ENCODE assay signal across 8 mouse cellular contexts in genomic region chr4:83417820-83418186, GRCm38 (mm10). TPM values are rescaled to one million over a fixed set of nuclear protein-coding genes. Genes with fewer than 3 reads are reported as not detected.
DNase-seq lines count a peak whose midpoint lies in the region; ATAC-seq and TF ChIP-seq lines count a peak whose summit lies in the region.

No protein-coding gene starts in this region.

- H3K27ac ChIP-seq in cerebellum, adult 2 months (ENCODE audit: insufficient read depth, low read length), result peak overlapping the region; percentile 6
- H3K27ac ChIP-seq in spleen, adult 2 months (ENCODE audit: insufficient read depth, low read length), result peak overlapping the region; percentile 49
- peak overlapping the region; percentile 46; the same call in 1 of the 2 replicates for H3K27ac ChIP-seq in liver, embryonic 12.5 days
- H3K27ac ChIP-seq in stomach, embryonic 16.5 days (ENCODE audit: low read length), result peak overlapping the region; percentile 76

- TF ChIP-seq POLR2A in cerebellum, adult 2 months (IDR thresholded peaks at IDR 0.05; ENCODE audit: borderline replicate concordance, insufficient read depth, low read length), result no peak
- no peak for TF ChIP-seq POLR2A in spleen, adult 2 months (IDR thresholded peaks at IDR 0.05; ENCODE audit: low read depth, low read length)

- H3K27me3 ChIP-seq in cerebellum, adult 2 months (ENCODE audit: control insufficient read depth, insufficient read depth, low read length), result no peaks in the 10 kb centered on the region
- no peaks in the 10 kb centered on the region for H3K27me3 ChIP-seq in spleen, adult 2 months (ENCODE audit: control insufficient read depth, insufficient read depth, low read length)
- no peaks in the 10 kb centered on the region for H3K27me3 ChIP-seq in liver, embryonic 12.5 days (replicated peaks)
- H3K27me3 ChIP-seq in stomach, embryonic 16.5 days (ENCODE audit: control insufficient read depth, insufficient read depth, low read length), result no peaks in the 10 kb centered on the region

- peak overlapping the region; percentile 69 for H3K4me3 ChIP-seq in cerebellum, adult 2 months (replicated peaks; ENCODE audit: insufficient read depth, low read depth, low read length)
- peak overlapping the region; percentile 93 for H3K4me3 ChIP-seq in spleen, adult 2 months (ENCODE audit: extremely low read depth, insufficient read depth, insufficient read length)
- H3K4me3 ChIP-seq in liver, embryonic 12.5 days, result peak overlapping the region; percentile 92
- peak overlapping the region; percentile 94 for H3K4me3 ChIP-seq in stomach, embryonic 16.5 days (replicated peaks; ENCODE audit: low read length)

- H3K36me3 ChIP-seq in spleen, adult 2 months (ENCODE audit: control insufficient read depth, insufficient read depth, low read length), result no peaks in the 10 kb centered on the region
- H3K36me3 ChIP-seq in liver, embryonic 12.5 days, result peaks cover 16% of the 10 kb centered on the region
- H3K36me3 ChIP-seq in stomach, embryonic 16.5 days (ENCODE audit: control insufficient read depth, insufficient read depth, low read length), result no peaks in the 10 kb centered on the region

- peak overlapping the region; percentile 90 for H3K9ac ChIP-seq in liver, embryonic 12.5 days
- H3K9ac ChIP-seq in stomach, embryonic 16.5 days (ENCODE audit: low read length), result peak overlapping the region; percentile 93

- no peak for TF ChIP-seq CTCF in cerebellum, adult 2 months (IDR thresholded peaks at IDR 0.05; ENCODE audit: borderline replicate concordance, insufficient read depth, low read depth, low read length)
- TF ChIP-seq CTCF in spleen, adult 2 months (IDR thresholded peaks at IDR 0.05; ENCODE audit: extremely low read depth, insufficient read depth, insufficient read length, insufficient replicate concordance), result no peak

- ATAC-seq in liver, embryonic 12.5 days, result peak; percentile 65
- peak; percentile 48 for ATAC-seq in stomach, embryonic 16.5 days (ENCODE audit: insufficient read depth, low FRiP score)

- WGBS in cerebellum, adult 2 months, result 0% methylated on average over 30 of the region's 30 CpGs
- WGBS in spleen, adult 2 months, result under 1% methylated on average over 30 of the region's 30 CpGs
- under 1% methylated on average over 30 of the region's 30 CpGs for WGBS in liver, embryonic 12.5 days (ENCODE audit: insufficient replicate concordance)
- WGBS in stomach, embryonic 16.5 days, result under 1% methylated on average over 30 of the region's 30 CpGs

- peaks cover under 1% of the 10 kb centered on the region; the same call in 1 of the 2 replicates for H3K4me1 ChIP-seq in cerebellum, adult 2 months (ENCODE audit: control insufficient read depth, insufficient read depth, low read length)
- H3K4me1 ChIP-seq in spleen, adult 2 months (ENCODE audit: control insufficient read depth, insufficient read depth, insufficient read length), result no peaks in the 10 kb centered on the region; the same call in 1 of the 2 replicates
- peaks cover 23% of the 10 kb centered on the region for H3K4me1 ChIP-seq in liver, embryonic 12.5 days
- H3K4me1 ChIP-seq in stomach, embryonic 16.5 days (ENCODE audit: control insufficient read depth, insufficient read depth, low read length), result peaks cover 13% of the 10 kb centered on the region

- peak overlapping the region; percentile 72 for H3K4me2 ChIP-seq in liver, embryonic 12.5 days
- peak overlapping the region; percentile 84 for H3K4me2 ChIP-seq in stomach, embryonic 16.5 days (ENCODE audit: low read depth, low read length)

- DNase-seq in cerebellum, adult 2 months, result no peak
- DNase-seq in cerebellum, adult 9-11 months, result no peak
- no peak for DNase-seq in spleen, adult 2 months (ENCODE audit: low read depth in 1 of 2, low spot score in 2 of 2)
- DNase-seq in spleen, adult 12 weeks (ENCODE audit: low spot score), result no peak
- DNase-seq in frontal cortex, postnatal 25 days (ENCODE audit: low spot score in 2 of 2), result no peak
- no peak for DNase-seq in gastrocnemius, postnatal 25 days

- H3K9me3 ChIP-seq in liver, embryonic 12.5 days (replicated peaks), result no peaks in the 10 kb centered on the region
- H3K9me3 ChIP-seq in stomach, embryonic 16.5 days (replicated peaks; ENCODE audit: control insufficient read depth, low read length), result no peaks in the 10 kb centered on the region

RNA-seq across cellular contexts. Expression of gene Snapc3, which starts 0.3 kb away (rescaled TPM):
- polyA plus RNA-seq in cerebellum, adult 2 months (2012; rRNA removed), result 36.6 and 38.0 TPM in 2 replicates
- 11.8 and 12.7 TPM in 2 replicates for polyA plus RNA-seq in spleen, adult 2 months (2012; rRNA removed)
- polyA plus RNA-seq in liver, embryonic 12.5 days (2016; fragmentation: Nextera tagmentation; extraction: Ambion mirVana), result 15.4 and 17.7 TPM in 2 replicates
- polyA plus RNA-seq in stomach, embryonic 16.5 days (2015; fragmentation: Nextera tagmentation; extraction: Ambion mirVana), result 35.3 and 35.9 TPM in 2 replicates
- 10 to 100 TPM in 1 of 2 experiments, 1 to 10 TPM in 1; 8.4 to 11.3 TPM for total RNA-seq in gastrocnemius, postnatal 25 days (2021)

Comparison
In these comparisons a context has a peak if more than half of its experiments do, and no peak if none do; other contexts are left out.
1. H3K27ac ChIP-seq: peak in every context shown above with its lines; median percentile 76 in stomach, embryonic 16.5 days; 49 in spleen, adult 2 months; 46 in liver, embryonic 12.5 days; 6 in cerebellum, adult 2 months.